Mouse (Mus musculus): Measurements from ENCODE around the gene Tmem9b. TPM values are rescaled to one million over a fixed set of nuclear protein-coding genes. Genes with fewer than 3 reads are reported as not detected.

The Tmem9b gene
- total and polyA plus RNA-seq, 2 experiments from 2014 or later = 74.8 to 142 TPM

GRCm38 (mm10) chr7:109781087-109781469 lies 28.4 kb upstream of the Tmem9b start:
- peak overlapping the region; percentile 84 for H3K4me2 ChIP-seq (ENCODE audit: low read depth, low read length)
- no peak overlapping the region for H3K27ac ChIP-seq (ENCODE audit: low read depth)
- DNase-seq (ENCODE audit: low spot score) (no peak), ATAC-seq (ENCODE audit: insufficient read depth, low read depth) (no peak; the same call in 1 of the 2 replicates)
- peak overlapping the region; percentile 49 for H3K4me3 ChIP-seq (ENCODE audit: low read depth, low read length)
- 0 out of 2 replicates have a peak overlapping the region, but pooled peaks have one; percentile 6 for H3K9ac ChIP-seq (replicated peaks; ENCODE audit: low read depth, low read length)
- peaks cover 5% of the 10 kb centered on the region; the same call in 1 of the 2 replicates for H3K4me1 ChIP-seq (ENCODE audit: control insufficient read depth, insufficient read depth)
- no peaks in the 10 kb centered on the region for H3K9me3 ChIP-seq (replicated peaks; ENCODE audit: control insufficient read depth, low read length)
- H3K27me3 ChIP-seq (ENCODE audit: control insufficient read depth, insufficient read depth, low read length) = peaks cover 62% of the 10 kb centered on the region
- H3K36me3 ChIP-seq (replicated peaks; ENCODE audit: control insufficient read depth, insufficient read depth, low read length) = no peaks in the 10 kb centered on the region
- TF ChIP-seq EP300 (IDR thresholded peaks at IDR 0.05; ENCODE audit: low read depth) (no peak), CTCF (IDR thresholded peaks at IDR 0.05; ENCODE audit: low read depth) (no peak)
- WGBS = 3% methylated on average over 24 of the region's 24 CpGs

- H3K4me2 ChIP-seq (ENCODE audit: low read depth, low read length) = no peak overlapping the region
- H3K4me1 ChIP-seq (ENCODE audit: control insufficient read depth, insufficient read depth) = no peaks in the 10 kb centered on the region
- H3K9me3 ChIP-seq (replicated peaks; ENCODE audit: control insufficient read depth, low read length) = no peaks in the 10 kb centered on the region
- ATAC-seq (ENCODE audit: insufficient read depth, low read depth) (no peak), DNase-seq (ENCODE audit: low spot score) (no peak)
- 0 out of 2 replicates have a peak, but pooled peaks cover 2% of the 10 kb centered on the region for H3K27me3 ChIP-seq (ENCODE audit: control insufficient read depth, insufficient read depth, low read length)
- H3K36me3 ChIP-seq (replicated peaks; ENCODE audit: control insufficient read depth, insufficient read depth, low read length) = no peaks in the 10 kb centered on the region
- no peak for TF ChIP-seq CTCF (IDR thresholded peaks at IDR 0.05; ENCODE audit: low read depth)
- TF ChIP-seq EP300 (IDR thresholded peaks at IDR 0.05; ENCODE audit: low read depth) = no peak
- H3K9ac ChIP-seq (replicated peaks; ENCODE audit: low read depth, low read length) = no peak overlapping the region
- H3K4me3 ChIP-seq (ENCODE audit: low read depth, low read length) = no peak overlapping the region
- no peak overlapping the region for H3K27ac ChIP-seq (ENCODE audit: low read depth)
Measured at GRCm38 (mm10) chr7:109772251-109772650, 19.6 kb upstream of the Tmem9b start.

GRCm38 (mm10) chr7:109768699-109769383 lies 16.2 kb upstream of the Tmem9b start:
- no peaks in the 10 kb centered on the region for H3K4me1 ChIP-seq (ENCODE audit: control insufficient read depth, insufficient read depth)
- H3K9me3 ChIP-seq (replicated peaks; ENCODE audit: control insufficient read depth, low read length) = no peaks in the 10 kb centered on the region
- no peak for DNase-seq (ENCODE audit: low spot score)
- no peak overlapping the region for H3K4me2 ChIP-seq (ENCODE audit: low read depth, low read length)
- no peak overlapping the region for H3K27ac ChIP-seq (ENCODE audit: low read depth)
- no peak overlapping the region for H3K9ac ChIP-seq (replicated peaks; ENCODE audit: low read depth, low read length)
- no peak for TF ChIP-seq EP300 (IDR thresholded peaks at IDR 0.05; ENCODE audit: low read depth)
- 34% methylated on average over 2 of the region's 2 CpGs for WGBS
- H3K36me3 ChIP-seq (replicated peaks; ENCODE audit: control insufficient read depth, insufficient read depth, low read length) = no peaks in the 10 kb centered on the region
- no peak overlapping the region for H3K4me3 ChIP-seq (ENCODE audit: low read depth, low read length)
- no peak for ATAC-seq (ENCODE audit: insufficient read depth, low read depth)
- H3K27me3 ChIP-seq (ENCODE audit: control insufficient read depth, insufficient read depth, low read length) = no peaks in the 10 kb centered on the region

GRCm38 (mm10) chr7:109767575-109768350 lies 15.1 kb upstream of the Tmem9b start:
- DNase-seq (ENCODE audit: low spot score) (no peak), ATAC-seq (ENCODE audit: insufficient read depth, low read depth) (no peak)
- TF ChIP-seq CTCF (IDR thresholded peaks at IDR 0.05; ENCODE audit: low read depth) (no peak), EP300 (IDR thresholded peaks at IDR 0.05; ENCODE audit: low read depth) (no peak)
- Histone ChIP-seq H3K27me3 (ENCODE audit: control insufficient read depth, insufficient read depth, low read length) (no peaks in the 10 kb centered on the region), H3K4me3 (ENCODE audit: low read depth, low read length) (no peak overlapping the region), H3K27ac (ENCODE audit: low read depth) (no peak overlapping the region), H3K9ac (replicated peaks; ENCODE audit: low read depth, low read length) (no peak overlapping the region), H3K9me3 (replicated peaks; ENCODE audit: control insufficient read depth, low read length) (no peaks in the 10 kb centered on the region), H3K4me2 (ENCODE audit: low read depth, low read length) (no peak overlapping the region), H3K4me1 (ENCODE audit: control insufficient read depth, insufficient read depth) (no peaks in the 10 kb centered on the region), H3K36me3 (replicated peaks; ENCODE audit: control insufficient read depth, insufficient read depth, low read length) (no peaks in the 10 kb centered on the region)
- WGBS = 74% methylated on average over 7 of the region's 7 CpGs

GRCm38 (mm10) chr7:109764009-109764408 lies 11.3 kb upstream of the Tmem9b start:
- no peak overlapping the region for H3K4me2 ChIP-seq (ENCODE audit: low read depth, low read length)
- no peaks in the 10 kb centered on the region for H3K36me3 ChIP-seq (replicated peaks; ENCODE audit: control insufficient read depth, insufficient read depth, low read length)
- H3K4me1 ChIP-seq (ENCODE audit: control insufficient read depth, insufficient read depth) = no peaks in the 10 kb centered on the region
- H3K27ac ChIP-seq (ENCODE audit: low read depth) = no peak overlapping the region
- no peaks in the 10 kb centered on the region for H3K9me3 ChIP-seq (replicated peaks; ENCODE audit: control insufficient read depth, low read length)
- H3K9ac ChIP-seq (replicated peaks; ENCODE audit: low read depth, low read length) = no peak overlapping the region
- DNase-seq (ENCODE audit: low spot score) (no peak), ATAC-seq (ENCODE audit: insufficient read depth, low read depth) (no peak)
- no peak for TF ChIP-seq EP300 (IDR thresholded peaks at IDR 0.05; ENCODE audit: low read depth)
- no peak for TF ChIP-seq CTCF (IDR thresholded peaks at IDR 0.05; ENCODE audit: low read depth)
- 68% methylated on average over 2 of the region's 2 CpGs for WGBS
- H3K4me3 ChIP-seq (ENCODE audit: low read depth, low read length) = no peak overlapping the region
- H3K27me3 ChIP-seq (ENCODE audit: control insufficient read depth, insufficient read depth, low read length) = no peaks in the 10 kb centered on the region
